Mouse (Mus musculus) midbrain, embryonic 10.5 days (tissue): ENCODE results near the gene Gprc5a. TPM values are rescaled to one million over a fixed set of nuclear protein-coding genes. Genes with fewer than 3 reads are reported as not detected.

Experiments
- DNase-seq: peaks from one replicate; pipeline ENCODE4 v3.0.0-alpha.2; 2017; ENCODE audit warnings: low spot score
- H3K27ac ChIP-seq: fragments of 300-500 bp; sonication (generic); replicated peaks from 2 replicates; pipeline ENCODE4 v1.5.1; 2016; ENCODE audit warnings: mild to moderate bottlenecking
- H3K27me3 ChIP-seq: fragments of 300-500 bp; sonication (generic); 2 replicates; pipeline ENCODE4 v1.6.1; 2016; ENCODE audit warnings: low read depth, mild to moderate bottlenecking; ENCODE audit not compliant: poor library complexity, severe bottlenecking
- H3K36me3 ChIP-seq: fragments of 300-500 bp; sonication (generic); 2 replicates; pipeline ENCODE4 v1.6.1; 2016; ENCODE audit warnings: mild to moderate bottlenecking, moderate library complexity
- H3K4me1 ChIP-seq: fragments of 300-500 bp; sonication (generic); 2 replicates; pipeline ENCODE4 v1.6.1; 2016
- H3K4me3 ChIP-seq: fragments of 300-500 bp; sonication (generic); 2 replicates; pipeline ENCODE4 v1.5.1; 2016; ENCODE audit warnings: mild to moderate bottlenecking, moderate library complexity
- H3K9me3 ChIP-seq: fragments of 300-500 bp; sonication (generic); replicated peaks from 2 replicates; pipeline ENCODE4 v1.6.1; 2016; ENCODE audit warnings: mild to moderate bottlenecking
- WGBS: fragments of 180-500 bp; shearing (Covaris S2); methylation state at CpG from one replicate; pipeline ENCODE4 v1.1.7; 2016; 5-methylcytosine and 5-hydroxymethylcytosine counted together
- polyA plus RNA-seq: library from polyadenylated mRNA; unstranded; fragments of >200 nt; fragmentation: Nextera tagmentation; extraction: Ambion mirVana; gene quantifications from 2 replicates; pipeline ENCODE4 v1.2.1, GENCODE M21; 2016

Gprc5a gene
- 3.3 and 3.5 TPM in 2 replicates for polyA plus RNA-seq

GRCm38 (mm10) chr6:135065236-135065957 is at the start of gene Gprc5a:
Gprc5a (plus strand) TSS chr6:135065651.
- Histone ChIP-seq H3K4me1 (peaks cover 34% of the 10 kb centered on the region), H3K9me3 (no peaks in the 10 kb centered on the region), H3K36me3 (no peaks in the 10 kb centered on the region), H3K27ac (peak within 1 kb of the TSS; percentile 79), H3K27me3 (peaks cover 41% of the 10 kb centered on the region), H3K4me3 (peak within 1 kb of the TSS; percentile 61)
- peak; percentile 66 for DNase-seq
- WGBS = under 1% methylated on average over 44 of the region's 44 CpGs

GRCm38 (mm10) chr6:135017211-135017610 is 48.2 kb upstream of the Gprc5a start:
- 97% methylated on average over 11 of the region's 11 CpGs for WGBS
- Histone ChIP-seq H3K4me3 (no peak overlapping the region), H3K4me1 (peaks cover 3% of the 10 kb centered on the region), H3K9me3 (no peaks in the 10 kb centered on the region), H3K36me3 (peaks cover 91% of the 10 kb centered on the region), H3K27me3 (no peaks in the 10 kb centered on the region), H3K27ac (no peak overlapping the region)
- no peak for DNase-seq

- 90% methylated on average over 10 of the region's 10 CpGs for WGBS
- Histone ChIP-seq H3K9me3 (no peaks in the 10 kb centered on the region), H3K27me3 (no peaks in the 10 kb centered on the region), H3K4me1 (no peaks in the 10 kb centered on the region), H3K4me3 (no peak overlapping the region), H3K36me3 (peaks cover 100% of the 10 kb centered on the region), H3K27ac (no peak overlapping the region)
- no peak for DNase-seq
These were observed 45.9 kb upstream of the Gprc5a start for GRCm38 (mm10) chr6:135019564-135019963.

GRCm38 (mm10) chr6:135021633-135022032 is 43.8 kb upstream of the Gprc5a start:
- Histone ChIP-seq H3K27ac (no peak overlapping the region), H3K4me3 (no peak overlapping the region), H3K36me3 (peaks cover 85% of the 10 kb centered on the region), H3K4me1 (no peaks in the 10 kb centered on the region), H3K9me3 (no peaks in the 10 kb centered on the region), H3K27me3 (no peaks in the 10 kb centered on the region)
- 93% methylated on average over 3 of the region's 3 CpGs for WGBS
- DNase-seq = no peak

- Histone ChIP-seq H3K9me3 (no peaks in the 10 kb centered on the region), H3K27me3 (no peaks in the 10 kb centered on the region), H3K27ac (no peak overlapping the region), H3K4me1 (no peaks in the 10 kb centered on the region), H3K36me3 (peaks cover 68% of the 10 kb centered on the region), H3K4me3 (no peak overlapping the region)
- WGBS = 97% methylated on average over 14 of the region's 14 CpGs
- no peak for DNase-seq
These were observed 42.1 kb upstream of the Gprc5a start for GRCm38 (mm10) chr6:135023379-135023778.

GRCm38 (mm10) chr6:135024781-135025420 is 40.5 kb upstream of the Gprc5a start:
- Histone ChIP-seq H3K4me3 (no peak overlapping the region), H3K4me1 (no peaks in the 10 kb centered on the region), H3K36me3 (peaks cover 53% of the 10 kb centered on the region), H3K27me3 (no peaks in the 10 kb centered on the region), H3K27ac (no peak overlapping the region), H3K9me3 (no peaks in the 10 kb centered on the region)
- 95% methylated on average over 1 of the region's 1 CpGs for WGBS
- DNase-seq = no peak

- Histone ChIP-seq H3K4me3 (no peak overlapping the region), H3K9me3 (no peaks in the 10 kb centered on the region), H3K27ac (no peak overlapping the region), H3K36me3 (peaks cover 39% of the 10 kb centered on the region), H3K4me1 (no peaks in the 10 kb centered on the region), H3K27me3 (no peaks in the 10 kb centered on the region)
- 16% methylated on average over 3 of the region's 3 CpGs for WGBS
- no peak for DNase-seq
These were observed 39.2 kb upstream of the Gprc5a start for GRCm38 (mm10) chr6:135026232-135026631.

GRCm38 (mm10) chr6:135026755-135027154 is 38.7 kb upstream of the Gprc5a start:
- no peaks in the 10 kb centered on the region for H3K9me3 ChIP-seq
- peaks cover 34% of the 10 kb centered on the region for H3K36me3 ChIP-seq
- WGBS = 83% methylated on average over 2 of the region's 2 CpGs
- H3K4me1 ChIP-seq = no peaks in the 10 kb centered on the region
- no peak overlapping the region for H3K27ac ChIP-seq
- H3K4me3 ChIP-seq = no peak overlapping the region
- no peaks in the 10 kb centered on the region for H3K27me3 ChIP-seq
- no peak for DNase-seq

- WGBS = 87% methylated on average over 4 of the region's 4 CpGs
- no peak overlapping the region for H3K27ac ChIP-seq
- no peaks in the 10 kb centered on the region for H3K27me3 ChIP-seq
- no peak overlapping the region for H3K4me3 ChIP-seq
- peaks cover 9% of the 10 kb centered on the region for H3K36me3 ChIP-seq
- no peaks in the 10 kb centered on the region for H3K4me1 ChIP-seq
- DNase-seq = no peak
- no peaks in the 10 kb centered on the region for H3K9me3 ChIP-seq
These were observed 36.2 kb upstream of the Gprc5a start for GRCm38 (mm10) chr6:135029246-135029645.

- DNase-seq = no peak
These were observed 26.8 kb upstream of the Gprc5a start for GRCm38 (mm10) chr6:135038674-135039073.

GRCm38 (mm10) chr6:135040275-135040871 is 25.1 kb upstream of the Gprc5a start:
- no peaks in the 10 kb centered on the region for H3K9me3 ChIP-seq
- no peaks in the 10 kb centered on the region for H3K36me3 ChIP-seq
- peaks cover 27% of the 10 kb centered on the region for H3K27me3 ChIP-seq
- no peak overlapping the region for H3K27ac ChIP-seq
- WGBS = 9% methylated on average over 21 of the region's 21 CpGs
- DNase-seq = no peak
- H3K4me1 ChIP-seq = peaks cover 24% of the 10 kb centered on the region
- peak overlapping the region; percentile 18 for H3K4me3 ChIP-seq

More at GRCm38 (mm10) chr6:135038674-135039073, 26.8 kb upstream of the Gprc5a start:
- H3K36me3 ChIP-seq = no peaks in the 10 kb centered on the region
- H3K27ac ChIP-seq = 0 out of 2 replicates have a peak overlapping the region, but pooled peaks have one; percentile 0
- no peaks in the 10 kb centered on the region for H3K9me3 ChIP-seq
- peaks cover 24% of the 10 kb centered on the region for H3K4me1 ChIP-seq
- no peak overlapping the region for H3K4me3 ChIP-seq
- H3K27me3 ChIP-seq = peaks cover 27% of the 10 kb centered on the region
- WGBS = 33% methylated on average over 3 of the region's 3 CpGs

- Histone ChIP-seq H3K27me3 (peaks cover 27% of the 10 kb centered on the region), H3K9me3 (no peaks in the 10 kb centered on the region), H3K4me3 (no peak overlapping the region), H3K36me3 (no peaks in the 10 kb centered on the region), H3K27ac (no peak overlapping the region), H3K4me1 (peaks cover 24% of the 10 kb centered on the region)
- WGBS = 39% methylated on average over 3 of the region's 3 CpGs
- DNase-seq = no peak
These were observed 23.5 kb upstream of the Gprc5a start for GRCm38 (mm10) chr6:135041930-135042329.

- no peaks in the 10 kb centered on the region for H3K36me3 ChIP-seq
- H3K4me1 ChIP-seq = no peaks in the 10 kb centered on the region
- H3K4me3 ChIP-seq = no peak overlapping the region
- WGBS = 79% methylated on average over 9 of the region's 9 CpGs
- no peaks in the 10 kb centered on the region for H3K9me3 ChIP-seq
- no peak overlapping the region for H3K27ac ChIP-seq
- peaks cover 12% of the 10 kb centered on the region for H3K27me3 ChIP-seq
- DNase-seq = no peak
These were observed 18.2 kb upstream of the Gprc5a start for GRCm38 (mm10) chr6:135047276-135047675.
